Mouse (Mus musculus): ENCODE results near the gene Trex1.

Gene Trex1

GRCm38 (mm10) chr9:109087987-109088386 is 28.5 kb upstream of the Trex1 start:
- no peak for DNase-seq (ENCODE audit: low spot score)

- DNase-seq (ENCODE audit: low spot score) = no peak
Observed at GRCm38 (mm10) chr9:109084922-109085321, 25.4 kb upstream of the Trex1 start.

GRCm38 (mm10) chr9:109082124-109082800 is 22.7 kb upstream of the Trex1 start, which contains the start of the genes Ccdc51 and Tma7:
Gene Ccdc51, plus strand, starts transcription at chr9:109082493.
Gene Tma7, minus strand, starts transcription at chr9:109082587.
- peak; percentile 85 for DNase-seq (ENCODE audit: low spot score)

GRCm38 (mm10) chr9:109081749-109082123 is 22.2 kb upstream of the Trex1 start:
- DNase-seq (ENCODE audit: low spot score) = no peak

- DNase-seq (ENCODE audit: low spot score) = no peak
Observed at GRCm38 (mm10) chr9:109080516-109080915, 21.0 kb upstream of the Trex1 start.

GRCm38 (mm10) chr9:109073661-109074573 is 14.4 kb upstream of the Trex1 start, which contains the start of gene Atrip:
Gene Atrip, minus strand, starts transcription at chr9:109074124.
- peak; percentile 88 for DNase-seq (ENCODE audit: low spot score)

GRCm38 (mm10) chr9:109068095-109068735 is 8.7 kb upstream of the Trex1 start:
- no peak for DNase-seq (ENCODE audit: low spot score)

- DNase-seq (ENCODE audit: low spot score) = no peak
Observed at GRCm38 (mm10) chr9:109060898-109061295, 1.4 kb upstream of the Trex1 start.

GRCm38 (mm10) chr9:109060184-109060897 is 807 bp upstream of the Trex1 start:
- no peak for DNase-seq (ENCODE audit: low spot score)

GRCm38 (mm10) chr9:109058006-109058765 is 1.3 kb downstream of the Trex1 start:
- DNase-seq (ENCODE audit: low spot score) = no peak

GRCm38 (mm10) chr9:109057543-109057942 is 2.0 kb downstream of the Trex1 start:
- no peak for DNase-seq (ENCODE audit: low spot score)

GRCm38 (mm10) chr9:109056916-109057315 is 2.6 kb downstream of the Trex1 start:
- no peak for DNase-seq (ENCODE audit: low spot score)

- no peak for DNase-seq (ENCODE audit: low spot score)
Observed at GRCm38 (mm10) chr9:109056081-109056690, 3.3 kb downstream of the Trex1 start.

GRCm38 (mm10) chr9:109055271-109056030 is 4.1 kb downstream of the Trex1 start:
- DNase-seq (ENCODE audit: low spot score) = no peak

- DNase-seq (ENCODE audit: low spot score) = peak; percentile 64
Observed at GRCm38 (mm10) chr9:109054712-109055111, 4.8 kb downstream of the Trex1 start.

GRCm38 (mm10) chr9:109053851-109054250 is 5.7 kb downstream of the Trex1 start:
- no peak for DNase-seq (ENCODE audit: low spot score)

GRCm38 (mm10) chr9:109053366-109053765 is 6.2 kb downstream of the Trex1 start:
- DNase-seq (ENCODE audit: low spot score) = no peak

- no peak for DNase-seq (ENCODE audit: low spot score)
Observed at GRCm38 (mm10) chr9:109052490-109053260, 6.9 kb downstream of the Trex1 start.

Measured in left cerebral cortex, adult 11 months (tissue).